Mouse (Mus musculus) lung, embryonic 14.5 days (tissue): ENCODE data around the gene Trim44. TPM values are rescaled to one million over a fixed set of nuclear protein-coding genes. Genes with fewer than 3 reads are reported as not detected.

Experiments used
- ATAC-seq: fragments of 200-750 bp; cut with Nextera tagmentation; 2 replicates; pipeline ENCODE4 v1.8.0; 2017; ENCODE audit warnings: mild to moderate bottlenecking, moderate TSS enrichment, moderate library complexity; ENCODE audit not compliant: insufficient read depth
- DNase-seq: peaks from one replicate; pipeline ENCODE4 v3.0.0-alpha.2; 2015
- H3K27ac ChIP-seq: fragments of 300-500 bp; sonication (generic); 2 replicates; pipeline ENCODE4 v1.5.1; 2014; ENCODE audit warnings: low read depth, mild to moderate bottlenecking, moderate library complexity
- H3K27me3 ChIP-seq: fragments of 300-500 bp; sonication (generic); 2 replicates; pipeline ENCODE4 v1.6.1; 2014; ENCODE audit warnings: low read length, control low read depth; ENCODE audit not compliant: insufficient read depth
- H3K36me3 ChIP-seq: fragments of 300-500 bp; sonication (generic); 2 replicates; pipeline ENCODE4 v1.6.1; 2014; ENCODE audit warnings: control low read depth; ENCODE audit not compliant: insufficient read depth
- H3K4me1 ChIP-seq: fragments of 300-500 bp; sonication (generic); 2 replicates; pipeline ENCODE4 v1.6.1; 2014; ENCODE audit warnings: antibody characterized with exemption, control low read depth; ENCODE audit not compliant: insufficient read depth
- H3K4me2 ChIP-seq: fragments of 300-500 bp; sonication (generic); 2 replicates; pipeline ENCODE4 v1.6.1; 2014; ENCODE audit warnings: mild to moderate bottlenecking
- H3K4me3 ChIP-seq: fragments of 300-500 bp; sonication (generic); 2 replicates; pipeline ENCODE4 v1.5.1; 2014; ENCODE audit warnings: low read depth, low read length
- H3K9ac ChIP-seq: fragments of 300-500 bp; sonication (generic); 2 replicates; pipeline ENCODE4 v1.6.1; 2014
- H3K9me3 ChIP-seq: fragments of 300-500 bp; sonication (generic); 2 replicates; pipeline ENCODE4 v1.6.1; 2016; ENCODE audit warnings: low read depth, low read length, control low read depth
- CTCF ChIP-seq: IDR thresholded peaks from 2 replicates; pipeline ENCODE4 v1.5.1; 2016; ENCODE audit warnings: antibody characterized with exemption, low read depth
- WGBS: fragments of 180-500 bp; shearing (Covaris S2); extraction: QIAGEN DNeasy Blood & Tissue Kit; methylation state at CpG from one replicate; pipeline ENCODE4 v1.1.7; 2014; 5-methylcytosine and 5-hydroxymethylcytosine counted together
- polyA plus RNA-seq: library from polyadenylated mRNA; unstranded; fragments of >200 nt; fragmentation: Nextera tagmentation; extraction: Ambion mirVana; gene quantifications from 2 replicates; pipeline ENCODE4 v1.2.1, GENCODE M21; 2014

Trim44 gene
- polyA plus RNA-seq, 1 experiment from 2014 or later = 39.3 TPM

- TF ChIP-seq CTCF = no peak
Measured at GRCm38 (mm10) chr2:102331092-102331491, 76.5 kb downstream of the Trim44 start.

GRCm38 (mm10) chr2:102325921-102326320 is 81.7 kb downstream of the Trim44 start:
- H3K4me3 ChIP-seq = no peak overlapping the region
- no peak overlapping the region for H3K4me2 ChIP-seq
- no peaks in the 10 kb centered on the region for H3K27me3 ChIP-seq
- H3K4me1 ChIP-seq = no peaks in the 10 kb centered on the region
- no peak overlapping the region for H3K27ac ChIP-seq
- no peak overlapping the region for H3K9ac ChIP-seq
- ATAC-seq (no peak), DNase-seq (no peak)
- H3K9me3 ChIP-seq = no peaks in the 10 kb centered on the region
- no peak for TF ChIP-seq CTCF
- 83% methylated on average over 2 of the region's 2 CpGs for WGBS
- H3K36me3 ChIP-seq = no peaks in the 10 kb centered on the region

More at GRCm38 (mm10) chr2:102331092-102331491, 76.5 kb downstream of the Trim44 start:
- WGBS = 71% methylated on average over 3 of the region's 3 CpGs
- Histone ChIP-seq H3K27ac (no peak overlapping the region), H3K4me3 (no peak overlapping the region), H3K9ac (no peak overlapping the region), H3K9me3 (no peaks in the 10 kb centered on the region), H3K27me3 (no peaks in the 10 kb centered on the region), H3K4me1 (no peaks in the 10 kb centered on the region), H3K4me2 (no peak overlapping the region), H3K36me3 (no peaks in the 10 kb centered on the region)
- DNase-seq (no peak), ATAC-seq (no peak)

GRCm38 (mm10) chr2:102324336-102324735 is 83.3 kb downstream of the Trim44 start:
- H3K4me2 ChIP-seq = no peak overlapping the region
- H3K4me1 ChIP-seq = no peaks in the 10 kb centered on the region
- no peak for DNase-seq
- H3K9ac ChIP-seq = no peak overlapping the region
- TF ChIP-seq CTCF = no peak
- no peak overlapping the region for H3K4me3 ChIP-seq
- H3K27me3 ChIP-seq = no peaks in the 10 kb centered on the region
- H3K36me3 ChIP-seq = no peaks in the 10 kb centered on the region
- ATAC-seq = no peak
- no peak overlapping the region for H3K27ac ChIP-seq
- no peaks in the 10 kb centered on the region for H3K9me3 ChIP-seq

- Histone ChIP-seq H3K27ac (no peak overlapping the region), H3K9me3 (no peaks in the 10 kb centered on the region), H3K4me3 (no peak overlapping the region), H3K4me1 (no peaks in the 10 kb centered on the region), H3K4me2 (no peak overlapping the region), H3K9ac (no peak overlapping the region), H3K36me3 (no peaks in the 10 kb centered on the region), H3K27me3 (no peaks in the 10 kb centered on the region)
- no peak for ATAC-seq
- no peak for TF ChIP-seq CTCF
- no peak for DNase-seq
- 59% methylated on average over 3 of the region's 3 CpGs for WGBS
Measured at GRCm38 (mm10) chr2:102316540-102316939, 91.1 kb downstream of the Trim44 start.

GRCm38 (mm10) chr2:102315153-102315552 is 92.5 kb downstream of the Trim44 start:
- Histone ChIP-seq H3K4me2 (no peak overlapping the region), H3K36me3 (no peaks in the 10 kb centered on the region), H3K9ac (no peak overlapping the region), H3K9me3 (no peaks in the 10 kb centered on the region), H3K4me3 (no peak overlapping the region), H3K27ac (no peak overlapping the region), H3K27me3 (no peaks in the 10 kb centered on the region), H3K4me1 (no peaks in the 10 kb centered on the region)
- ATAC-seq (no peak), DNase-seq (no peak)
- 85% methylated on average over 4 of the region's 4 CpGs for WGBS
- no peak for TF ChIP-seq CTCF

- Histone ChIP-seq H3K4me3 (no peak overlapping the region), H3K9ac (no peak overlapping the region), H3K27ac (no peak overlapping the region), H3K36me3 (no peaks in the 10 kb centered on the region), H3K4me2 (no peak overlapping the region), H3K27me3 (no peaks in the 10 kb centered on the region), H3K9me3 (no peaks in the 10 kb centered on the region), H3K4me1 (no peaks in the 10 kb centered on the region)
- TF ChIP-seq CTCF = no peak
- WGBS = 29% methylated on average over 1 of the region's 1 CpGs
- ATAC-seq (no peak), DNase-seq (peak; percentile 61)
Measured at GRCm38 (mm10) chr2:102314610-102315009, 93.0 kb downstream of the Trim44 start.

- Histone ChIP-seq H3K27me3 (no peaks in the 10 kb centered on the region), H3K4me1 (no peaks in the 10 kb centered on the region), H3K9me3 (no peaks in the 10 kb centered on the region), H3K9ac (no peak overlapping the region), H3K4me3 (no peak overlapping the region), H3K4me2 (no peak overlapping the region), H3K36me3 (no peaks in the 10 kb centered on the region), H3K27ac (no peak overlapping the region)
- TF ChIP-seq CTCF = no peak
- ATAC-seq (no peak), DNase-seq (no peak)
- WGBS = 61% methylated on average over 2 of the region's 2 CpGs
Measured at GRCm38 (mm10) chr2:102314068-102314467, 93.6 kb downstream of the Trim44 start.

- DNase-seq (no peak), ATAC-seq (no peak)
- WGBS = 92% methylated on average over 1 of the region's 1 CpGs
Measured at GRCm38 (mm10) chr2:102312903-102313302, 94.7 kb downstream of the Trim44 start.

More at GRCm38 (mm10) chr2:102312903-102313302, 94.7 kb downstream of the Trim44 start:
- no peaks in the 10 kb centered on the region for H3K9me3 ChIP-seq
- no peaks in the 10 kb centered on the region for H3K36me3 ChIP-seq
- no peak overlapping the region for H3K4me3 ChIP-seq
- TF ChIP-seq CTCF = no peak
- H3K9ac ChIP-seq = no peak overlapping the region
- H3K27me3 ChIP-seq = no peaks in the 10 kb centered on the region
- no peak overlapping the region for H3K27ac ChIP-seq
- H3K4me1 ChIP-seq = no peaks in the 10 kb centered on the region
- H3K4me2 ChIP-seq = no peak overlapping the region
